Mouse (Mus musculus): Measurements from ENCODE around the gene Kcnq1.

DNA sequence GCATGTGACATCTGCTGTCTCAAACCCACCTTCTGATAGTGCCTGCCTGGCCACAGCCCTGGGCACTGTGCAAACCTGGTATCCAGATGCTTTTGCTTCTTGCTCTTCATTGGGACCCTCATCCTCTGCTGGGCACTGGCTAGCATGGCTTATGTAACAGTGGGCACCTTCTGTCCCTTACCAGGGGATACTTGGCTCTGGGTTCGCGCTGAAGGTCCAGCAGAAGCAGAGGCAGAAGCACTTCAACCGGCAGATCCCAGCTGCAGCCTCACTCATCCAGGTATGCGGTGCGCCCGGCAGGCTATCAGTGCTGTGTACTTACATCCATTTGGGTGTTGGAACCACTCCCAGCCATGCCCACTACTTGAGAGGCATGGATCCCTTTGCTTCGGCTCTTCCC, 86.2 kb downstream of the Kcnq1 start:
- no peak for TF ChIP-seq CTCF (IDR thresholded peaks at IDR 0.05; ENCODE audit: insufficient read depth, low read length)
- TF ChIP-seq POLR2A (IDR thresholded peaks at IDR 0.05; ENCODE audit: borderline replicate concordance, extremely low read depth, low read depth, low read length) = no peak
